Mouse (Mus musculus) lung, postnatal 0 days (tissue): Measurements from ENCODE around the gene Hmcn1.

Experiments used
- CTCF ChIP-seq: IDR thresholded peaks from 2 replicates; pipeline ENCODE4 v1.5.1; 2016; ENCODE audit warnings: antibody characterized with exemption, mild to moderate bottlenecking
- EP300 ChIP-seq: IDR thresholded peaks from 2 replicates; pipeline ENCODE4 v1.6.1; 2016; ENCODE audit warnings: antibody characterized with exemption, mild to moderate bottlenecking, control low read depth

GRCm38 (mm10) chr1:150800611-150801263, 192.5 kb downstream of the Hmcn1 start:
- TF ChIP-seq EP300 (peak; percentile 70), CTCF (no peak)
